Mouse (Mus musculus) mouse trophoblast stem cell (cell line): ENCODE results near the gene Iffo1.

Experiments used
- in situ Hi-C, 2 experiments: fragments of 300-500 bp; cut with MseI, MboI; formaldehyde crosslinking; loops; 2 replicates in 1 of 2; 3 replicates in 1 of 2; pipeline ENCODE4 v1.15.1; 2025

The Iffo1 gene

GRCm38 (mm10) chr6:125145001-125145400 is at the start of gene Iffo1:
TSS of gene Iffo1 (plus strand) at chr6:125145241.
- in situ Hi-C loops: no loop called here

- in situ Hi-C loops: no loop called here
Measured at GRCm38 (mm10) chr6:125095391-125096278, 49.4 kb upstream of the Iffo1 start, which contains the start of gene Chd4. TSS of gene Chd4 (plus strand) at chr6:125095981.

- in situ Hi-C loops: no loop called here
Measured at GRCm38 (mm10) chr6:125096279-125096596, 48.8 kb upstream of the Iffo1 start.

- in situ Hi-C loops: no loop called here
Measured at GRCm38 (mm10) chr6:125096597-125097345, 48.3 kb upstream of the Iffo1 start.

- in situ Hi-C loops: no loop called here
Measured at GRCm38 (mm10) chr6:125097346-125097689, 47.7 kb upstream of the Iffo1 start.

GRCm38 (mm10) chr6:125097951-125098350 is 47.1 kb upstream of the Iffo1 start:
- in situ Hi-C loops: no loop called here

- in situ Hi-C loops: no loop called here
Measured at GRCm38 (mm10) chr6:125098513-125098912, 46.5 kb upstream of the Iffo1 start.

GRCm38 (mm10) chr6:125099421-125099971 is 45.5 kb upstream of the Iffo1 start:
- in situ Hi-C loops: no loop called here

GRCm38 (mm10) chr6:125101444-125101843 is 43.6 kb upstream of the Iffo1 start:
- in situ Hi-C loops: no loop called here

- in situ Hi-C loops: no loop called here
Measured at GRCm38 (mm10) chr6:125104223-125104622, 40.8 kb upstream of the Iffo1 start.

- in situ Hi-C loops: no loop called here
Measured at GRCm38 (mm10) chr6:125107705-125108104, 37.3 kb upstream of the Iffo1 start.

- in situ Hi-C loops: no loop called here
Measured at GRCm38 (mm10) chr6:125109371-125109770, 35.7 kb upstream of the Iffo1 start.

- in situ Hi-C loops: no loop called here
Measured at GRCm38 (mm10) chr6:125110927-125111326, 34.1 kb upstream of the Iffo1 start.

- in situ Hi-C loops: no loop called here
Measured at GRCm38 (mm10) chr6:125112553-125112952, 32.5 kb upstream of the Iffo1 start.

GRCm38 (mm10) chr6:125119387-125119786 is 25.7 kb upstream of the Iffo1 start:
- in situ Hi-C loops: no loop called here

- in situ Hi-C loops: no loop called here
Measured at GRCm38 (mm10) chr6:125128724-125129123, 16.3 kb upstream of the Iffo1 start.

GRCm38 (mm10) chr6:125129710-125130402 is 15.2 kb upstream of the Iffo1 start:
- in situ Hi-C loops: no loop called here

GRCm38 (mm10) chr6:125131302-125132156 is 13.5 kb upstream of the Iffo1 start, which contains the start of gene Nop2:
TSS of gene Nop2 (plus strand) at chr6:125131909.
- in situ Hi-C loops: no loop called here

GRCm38 (mm10) chr6:125132470-125132869 is 12.6 kb upstream of the Iffo1 start:
- in situ Hi-C loops: no loop called here

- in situ Hi-C loops: no loop called here
Measured at GRCm38 (mm10) chr6:125137002-125137671, 7.9 kb upstream of the Iffo1 start.
